Mouse (Mus musculus): ENCODE measurements around the gene Htr1a.

Htr1a gene

DNA sequence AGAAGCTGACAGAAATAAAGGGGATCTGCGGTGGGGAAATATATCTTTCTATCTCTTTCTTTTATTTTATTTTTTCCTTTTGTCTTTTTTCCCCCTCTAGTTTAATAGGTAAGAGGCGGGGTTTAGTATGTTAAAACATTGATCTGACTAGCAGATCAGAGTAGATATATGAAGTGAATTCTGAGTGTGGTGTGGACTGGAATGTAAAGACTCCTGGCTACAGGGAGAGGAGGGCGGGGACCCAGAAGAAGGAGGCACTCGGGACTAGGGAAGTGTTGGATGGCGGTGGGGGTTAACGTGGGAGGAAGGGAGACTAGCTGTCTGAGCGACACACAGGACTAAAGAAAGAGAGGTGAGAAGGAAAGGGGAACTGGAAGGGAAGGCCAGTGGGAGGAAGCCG lies at the start of gene Htr1a:
TSS of gene Htr1a (plus strand) at position 301 of the 400 bp plus-strand sequence.
- no peak for DNase-seq (ENCODE audit: low spot score in 2 of 2)

DNA sequence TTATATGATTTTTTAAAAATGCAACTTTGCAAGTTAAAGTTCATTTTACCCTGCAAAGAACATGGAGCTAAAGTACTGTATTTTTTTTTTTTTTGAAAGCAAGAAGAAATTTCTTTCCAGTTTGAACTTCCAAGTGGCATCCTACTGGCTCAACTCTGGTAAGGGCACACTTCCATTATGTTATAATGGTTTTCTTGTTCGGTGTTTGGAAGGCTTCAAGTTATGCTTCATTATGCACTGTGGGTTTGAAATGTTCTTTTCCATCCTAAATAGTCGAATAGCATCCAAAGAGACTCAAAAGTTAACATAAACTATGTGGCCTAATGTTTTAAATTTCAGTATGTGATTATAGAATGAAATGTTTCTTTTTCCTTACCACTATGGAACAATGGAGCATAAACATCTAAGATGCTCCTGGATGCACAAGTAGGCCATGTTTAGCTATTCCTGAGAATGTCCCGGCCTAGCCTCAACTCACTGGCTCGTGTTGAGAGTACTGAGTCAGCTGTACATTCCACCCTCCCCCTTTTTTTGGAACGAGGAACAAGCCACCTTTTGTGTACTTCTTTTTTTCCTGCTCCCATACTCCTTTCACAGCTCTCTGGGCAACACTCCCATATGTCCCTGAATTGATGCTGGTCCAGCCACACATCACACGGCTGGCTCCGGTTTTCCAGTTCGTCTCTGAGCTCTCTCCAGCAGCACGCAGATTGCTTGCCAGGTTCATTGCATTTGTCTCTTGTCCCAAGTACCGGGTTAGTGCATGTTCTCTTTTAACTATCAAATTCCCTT lies 31.7 kb upstream of the Htr1a start:
- no peak for DNase-seq (ENCODE audit: low spot score in 2 of 2)

GRCm38 (mm10) chr13:105412327-105412722 lies 31.1 kb upstream of the Htr1a start:
- DNase-seq (ENCODE audit: low spot score in 2 of 2), result no peak

DNA sequence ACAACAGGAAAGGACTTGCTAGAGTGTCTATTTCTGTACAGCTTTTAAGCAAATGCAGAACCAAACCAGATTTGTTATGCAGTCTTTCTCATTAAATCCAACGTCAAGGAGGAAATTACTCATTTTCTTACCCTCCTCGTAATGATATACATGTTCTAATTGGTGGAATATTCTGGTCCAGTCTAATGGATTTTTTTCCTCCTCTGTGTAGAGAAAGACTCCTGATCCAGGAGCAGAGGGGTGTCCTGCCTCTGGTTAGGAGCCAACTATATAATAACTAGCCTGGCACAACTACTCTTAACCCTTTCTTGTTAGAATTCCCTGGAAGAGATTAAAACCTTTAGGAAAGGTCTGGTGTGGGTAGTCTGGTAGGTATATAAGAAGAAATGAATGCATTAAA lies 10.3 kb upstream of the Htr1a start:
- no peak for DNase-seq (ENCODE audit: low spot score in 2 of 2)

- DNase-seq (ENCODE audit: low spot score in 2 of 2), result no peak
Observed at GRCm38 (mm10) chr13:105433630-105434029, 9.8 kb upstream of the Htr1a start.

GRCm38 (mm10) chr13:105442576-105442975 lies 863 bp upstream of the Htr1a start:
- DNase-seq (ENCODE audit: low spot score in 2 of 2), result peak in 1 of 2 experiments; percentile 8

- DNase-seq (ENCODE audit: low spot score in 2 of 2), result no peak
Observed at GRCm38 (mm10) chr13:105443871-105444237, 415 bp downstream of the Htr1a start.

GRCm38 (mm10) chr13:105444238-105444894 lies 927 bp downstream of the Htr1a start:
- no peak for DNase-seq (ENCODE audit: low spot score in 2 of 2)

GRCm38 (mm10) chr13:105444895-105445281 lies 1.4 kb downstream of the Htr1a start:
- no peak for DNase-seq (ENCODE audit: low spot score in 2 of 2)

GRCm38 (mm10) chr13:105446239-105446638 lies 2.8 kb downstream of the Htr1a start:
- no peak for DNase-seq (ENCODE audit: low spot score in 2 of 2)

- DNase-seq (ENCODE audit: low spot score in 2 of 2), result no peak
Observed at GRCm38 (mm10) chr13:105447695-105448094, 4.3 kb downstream of the Htr1a start.

GRCm38 (mm10) chr13:105451536-105451935 lies 8.1 kb downstream of the Htr1a start:
- DNase-seq (ENCODE audit: low spot score in 2 of 2), result no peak

Data from spleen, postnatal 14 days (tissue).